Mouse (Mus musculus): Measurements from ENCODE around the gene Urah. TPM values are rescaled to one million over a fixed set of nuclear protein-coding genes. Genes with fewer than 3 reads are reported as not detected.

Gene Urah
- polyA plus RNA-seq, 1 experiment from 2014 or later: not detected

- no peak for ATAC-seq
- Histone ChIP-seq H3K27ac (ENCODE audit: low read length) (no peak within 1 kb of the TSS), H3K27me3 (ENCODE audit: control insufficient read depth, insufficient read depth, low read depth, low read length) (peaks cover 3% of the 10 kb centered on the region; the same call in 1 of the 2 replicates), H3K4me2 (ENCODE audit: low read length) (no peak within 1 kb of the TSS), H3K9me3 (replicated peaks; ENCODE audit: control insufficient read depth, low read length, poor library complexity, severe bottlenecking) (no peaks in the 10 kb centered on the region), H3K4me1 (ENCODE audit: control insufficient read depth, insufficient read depth, low read length) (no peaks in the 10 kb centered on the region), H3K9ac (ENCODE audit: low read depth, low read length) (0 out of 2 replicates have a peak within 1 kb of the TSS, but pooled peaks have one; percentile 10), H3K36me3 (ENCODE audit: control insufficient read depth, insufficient read depth, low read length) (peaks cover 8% of the 10 kb centered on the region), H3K4me3 (ENCODE audit: low read depth, low read length) (no peak within 1 kb of the TSS)
- 68% methylated on average over 11 of the region's 11 CpGs for WGBS
Measured at GRCm38 (mm10) chr7:140847755-140848580, 13.2 kb downstream of the Urah start, which contains the start of gene Odf3. Odf3 (plus strand) TSS chr7:140847805.

GRCm38 (mm10) chr7:140848591-140848990 is 13.8 kb downstream of the Urah start:
- ATAC-seq: no peak

GRCm38 (mm10) chr7:140851916-140852315 is 17.1 kb downstream of the Urah start:
- Histone ChIP-seq H3K27me3 (ENCODE audit: control insufficient read depth, insufficient read depth, low read depth, low read length) (no peaks in the 10 kb centered on the region), H3K4me2 (ENCODE audit: low read length) (no peak overlapping the region), H3K4me3 (ENCODE audit: low read depth, low read length) (no peak overlapping the region), H3K9me3 (replicated peaks; ENCODE audit: control insufficient read depth, low read length, poor library complexity, severe bottlenecking) (no peaks in the 10 kb centered on the region), H3K36me3 (ENCODE audit: control insufficient read depth, insufficient read depth, low read length) (peaks cover 19% of the 10 kb centered on the region), H3K27ac (ENCODE audit: low read length) (no peak overlapping the region), H3K9ac (ENCODE audit: low read depth, low read length) (no peak overlapping the region), H3K4me1 (ENCODE audit: control insufficient read depth, insufficient read depth, low read length) (peaks cover 7% of the 10 kb centered on the region)
- 95% methylated on average over 4 of the region's 4 CpGs for WGBS
- ATAC-seq: no peak

More at GRCm38 (mm10) chr7:140848591-140848990, 13.8 kb downstream of the Urah start:
- Histone ChIP-seq H3K4me3 (ENCODE audit: low read depth, low read length) (no peak overlapping the region), H3K4me2 (ENCODE audit: low read length) (no peak overlapping the region), H3K9me3 (replicated peaks; ENCODE audit: control insufficient read depth, low read length, poor library complexity, severe bottlenecking) (no peaks in the 10 kb centered on the region), H3K36me3 (ENCODE audit: control insufficient read depth, insufficient read depth, low read length) (peaks cover 11% of the 10 kb centered on the region), H3K27me3 (ENCODE audit: control insufficient read depth, insufficient read depth, low read depth, low read length) (peaks cover 3% of the 10 kb centered on the region; the same call in 1 of the 2 replicates), H3K4me1 (ENCODE audit: control insufficient read depth, insufficient read depth, low read length) (no peaks in the 10 kb centered on the region), H3K9ac (ENCODE audit: low read depth, low read length) (no peak overlapping the region), H3K27ac (ENCODE audit: low read length) (no peak overlapping the region)
- WGBS: 93% methylated on average over 10 of the region's 10 CpGs

GRCm38 (mm10) chr7:140853386-140853785 is 18.6 kb downstream of the Urah start:
- H3K4me3 ChIP-seq (ENCODE audit: low read depth, low read length): no peak overlapping the region
- H3K36me3 ChIP-seq (ENCODE audit: control insufficient read depth, insufficient read depth, low read length): peaks cover 19% of the 10 kb centered on the region
- ATAC-seq: no peak
- H3K4me1 ChIP-seq (ENCODE audit: control insufficient read depth, insufficient read depth, low read length): peaks cover 12% of the 10 kb centered on the region
- no peak overlapping the region for H3K9ac ChIP-seq (ENCODE audit: low read depth, low read length)
- H3K4me2 ChIP-seq (ENCODE audit: low read length): no peak overlapping the region
- no peaks in the 10 kb centered on the region for H3K27me3 ChIP-seq (ENCODE audit: control insufficient read depth, insufficient read depth, low read depth, low read length)
- no peaks in the 10 kb centered on the region for H3K9me3 ChIP-seq (replicated peaks; ENCODE audit: control insufficient read depth, low read length, poor library complexity, severe bottlenecking)
- WGBS: 88% methylated on average over 9 of the region's 9 CpGs
- no peak overlapping the region for H3K27ac ChIP-seq (ENCODE audit: low read length)

- no peak overlapping the region for H3K4me3 ChIP-seq (ENCODE audit: low read depth, low read length)
- peaks cover 19% of the 10 kb centered on the region for H3K36me3 ChIP-seq (ENCODE audit: control insufficient read depth, insufficient read depth, low read length)
- ATAC-seq: no peak
- peaks cover 21% of the 10 kb centered on the region for H3K4me1 ChIP-seq (ENCODE audit: control insufficient read depth, insufficient read depth, low read length)
- H3K9me3 ChIP-seq (replicated peaks; ENCODE audit: control insufficient read depth, low read length, poor library complexity, severe bottlenecking): no peaks in the 10 kb centered on the region
- no peaks in the 10 kb centered on the region for H3K27me3 ChIP-seq (ENCODE audit: control insufficient read depth, insufficient read depth, low read depth, low read length)
- H3K9ac ChIP-seq (ENCODE audit: low read depth, low read length): no peak overlapping the region
- WGBS: 97% methylated on average over 18 of the region's 18 CpGs
- no peak overlapping the region for H3K4me2 ChIP-seq (ENCODE audit: low read length)
- H3K27ac ChIP-seq (ENCODE audit: low read length): no peak overlapping the region
Measured at GRCm38 (mm10) chr7:140854483-140854882, 19.7 kb downstream of the Urah start.

- peaks cover 23% of the 10 kb centered on the region for H3K4me1 ChIP-seq (ENCODE audit: control insufficient read depth, insufficient read depth, low read length)
- 76% methylated on average over 9 of the region's 9 CpGs for WGBS
- H3K4me3 ChIP-seq (ENCODE audit: low read depth, low read length): peak overlapping the region; percentile 85
- H3K27ac ChIP-seq (ENCODE audit: low read length): no peak overlapping the region
- peak overlapping the region; percentile 90 for H3K9ac ChIP-seq (ENCODE audit: low read depth, low read length)
- H3K9me3 ChIP-seq (replicated peaks; ENCODE audit: control insufficient read depth, low read length, poor library complexity, severe bottlenecking): no peaks in the 10 kb centered on the region
- H3K4me2 ChIP-seq (ENCODE audit: low read length): peak overlapping the region; percentile 96
- ATAC-seq: no peak
- H3K27me3 ChIP-seq (ENCODE audit: control insufficient read depth, insufficient read depth, low read depth, low read length): no peaks in the 10 kb centered on the region
- peaks cover 21% of the 10 kb centered on the region for H3K36me3 ChIP-seq (ENCODE audit: control insufficient read depth, insufficient read depth, low read length)
Measured at GRCm38 (mm10) chr7:140855181-140855580, 20.4 kb downstream of the Urah start.

GRCm38 (mm10) chr7:140855860-140856784 is 21.3 kb downstream of the Urah start, which contains the start of gene Gm45785:
Gm45785 (minus strand) TSS chr7:140856331.
- peak within 1 kb of the TSS; percentile 85 for H3K4me3 ChIP-seq (ENCODE audit: low read depth, low read length)
- H3K27ac ChIP-seq (ENCODE audit: low read length): peak within 1 kb of the TSS; percentile 94
- H3K9ac ChIP-seq (ENCODE audit: low read depth, low read length): peak within 1 kb of the TSS; percentile 90
- H3K27me3 ChIP-seq (ENCODE audit: control insufficient read depth, insufficient read depth, low read depth, low read length): no peaks in the 10 kb centered on the region
- ATAC-seq: peak; percentile 84
- H3K4me2 ChIP-seq (ENCODE audit: low read length): peak within 1 kb of the TSS; percentile 96
- 1% methylated on average over 51 of the region's 51 CpGs for WGBS
- H3K4me1 ChIP-seq (ENCODE audit: control insufficient read depth, insufficient read depth, low read length): peaks cover 23% of the 10 kb centered on the region
- H3K36me3 ChIP-seq (ENCODE audit: control insufficient read depth, insufficient read depth, low read length): peaks cover 30% of the 10 kb centered on the region
- no peaks in the 10 kb centered on the region for H3K9me3 ChIP-seq (replicated peaks; ENCODE audit: control insufficient read depth, low read length, poor library complexity, severe bottlenecking)

GRCm38 (mm10) chr7:140856785-140857549 is 22.1 kb downstream of the Urah start, which contains the start of gene Ric8a:
Ric8a (plus strand) TSS chr7:140856957.
- H3K27ac ChIP-seq (ENCODE audit: low read length): peak within 1 kb of the TSS; percentile 94
- peak within 1 kb of the TSS; percentile 85 for H3K4me3 ChIP-seq (ENCODE audit: low read depth, low read length)
- peaks cover 30% of the 10 kb centered on the region for H3K36me3 ChIP-seq (ENCODE audit: control insufficient read depth, insufficient read depth, low read length)
- under 1% methylated on average over 49 of the region's 50 CpGs for WGBS
- no peaks in the 10 kb centered on the region for H3K27me3 ChIP-seq (ENCODE audit: control insufficient read depth, insufficient read depth, low read depth, low read length)
- peak; percentile 80 for ATAC-seq
- no peaks in the 10 kb centered on the region for H3K9me3 ChIP-seq (replicated peaks; ENCODE audit: control insufficient read depth, low read length, poor library complexity, severe bottlenecking)
- H3K4me2 ChIP-seq (ENCODE audit: low read length): peak within 1 kb of the TSS; percentile 96
- H3K4me1 ChIP-seq (ENCODE audit: control insufficient read depth, insufficient read depth, low read length): peaks cover 23% of the 10 kb centered on the region
- peak within 1 kb of the TSS; percentile 90 for H3K9ac ChIP-seq (ENCODE audit: low read depth, low read length)

Data from midbrain, embryonic 16.5 days (tissue).